Mouse (Mus musculus): ENCODE results near the gene Nop9.
A peak's percentile ranks its signal among the peaks of the same experiment; 100 is the strongest.
"Not testable (repeated sequence)": the region's sequence is repeated elsewhere in the genome, so short reads cannot be mapped to it uniquely, and the experiment has no call there.

DNA sequence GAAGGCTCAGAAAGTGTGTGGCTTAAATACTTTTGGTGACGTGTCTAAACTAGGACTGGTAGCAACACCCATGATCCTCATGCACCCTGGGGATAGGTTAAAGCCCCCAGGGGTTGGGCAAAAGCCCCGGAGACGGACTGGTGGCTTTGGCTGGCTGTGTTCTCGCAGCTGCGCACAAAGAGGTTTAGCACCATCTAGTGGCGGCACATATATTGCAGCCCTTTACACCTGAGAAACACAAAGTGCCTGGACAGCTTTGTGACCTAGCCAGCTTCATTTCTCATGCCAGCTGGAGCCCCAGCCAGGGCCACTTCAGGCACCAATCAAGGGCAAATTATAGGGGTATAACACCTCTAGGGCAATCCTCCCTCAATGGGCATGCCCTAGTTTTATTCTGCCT, 14.7 kb downstream of the Nop9 start:
- peak; percentile 34; the same call in 1 of the 2 replicates for TF ChIP-seq CTCF (IDR thresholded peaks at IDR 0.05; ENCODE audit: insufficient read depth, low read depth, low read length)
- not testable (repeated sequence) for TF ChIP-seq POLR2A (IDR thresholded peaks at IDR 0.05; ENCODE audit: insufficient read depth, low read depth, low read length)
